ENCODE assay signal across 11 mouse cellular contexts in genomic region chr19:46899306-46899705, GRCm38 (mm10).
A peak's percentile ranks its signal among the peaks of the same experiment; 100 is the strongest.
DNase-seq lines count a peak whose midpoint lies in the region; ATAC-seq and TF ChIP-seq lines count a peak whose summit lies in the region.
"Had no signal": no experiment of that assay in that cellular context is flagged by ENCODE, and none has a peak within 500 bp of the region (broad histone marks: within the 10 kb centered on the region; RNA-seq: fewer than 3 reads in every experiment).

No protein-coding gene starts in this region.

- WGBS in kidney, embryonic 16.5 days, result 55% methylated on average over 5 of the region's 5 CpGs
- WGBS in lung, embryonic 14.5 days, result 35% methylated on average over 5 of the region's 5 CpGs

- peak; percentile 36 for DNase-seq in kidney, adult 11 months
- DNase-seq in Muller cell, postnatal 12 days (ENCODE audit: inconsistent ontology term), result peak; percentile 54
- DNase-seq in cerebellum, postnatal 25 days, result peak; percentile 52 to 55
- DNase-seq in lung, embryonic 14.5 days, result peak; percentile 13
- no peak for DNase-seq in embryo, embryonic 9.5 days (ENCODE audit: extremely low spot score)
- no peak for DNase-seq in thymus, postnatal 0 days (ENCODE audit: low spot score)
- no peak for DNase-seq in frontal cortex, postnatal 25 days (ENCODE audit: low spot score in 2 of 2)
- DNase-seq: gastrocnemius, postnatal 10 days; thymus, postnatal 36 days had no signal

- H3K4me3 ChIP-seq in kidney, embryonic 16.5 days (ENCODE audit: low read length), result no peak overlapping the region
- no peak overlapping the region for H3K4me3 ChIP-seq in lung, embryonic 14.5 days (ENCODE audit: low read depth, low read length)
- H3K4me3 ChIP-seq: limb, embryonic 12.5 days had no signal

- H3K4me2 ChIP-seq in kidney, embryonic 16.5 days (replicated peaks; ENCODE audit: low read depth, low read length), result no peak overlapping the region
- no peak overlapping the region for H3K4me2 ChIP-seq in lung, embryonic 14.5 days
- H3K4me2 ChIP-seq: limb, embryonic 12.5 days had no signal

- no peak overlapping the region for H3K9ac ChIP-seq in kidney, embryonic 16.5 days (replicated peaks; ENCODE audit: low read length)
- no peak overlapping the region for H3K9ac ChIP-seq in lung, embryonic 14.5 days
- H3K9ac ChIP-seq: limb, embryonic 12.5 days had no signal

- H3K27me3 ChIP-seq in kidney, embryonic 16.5 days (ENCODE audit: insufficient read depth, low read length), result no peaks in the 10 kb centered on the region
- no peaks in the 10 kb centered on the region for H3K27me3 ChIP-seq in lung, embryonic 14.5 days (ENCODE audit: insufficient read depth, low read length)
- H3K27me3 ChIP-seq: limb, embryonic 12.5 days had no signal

- H3K4me1 ChIP-seq in kidney, embryonic 16.5 days (ENCODE audit: insufficient read depth, low read length), result no peaks in the 10 kb centered on the region
- H3K4me1 ChIP-seq in lung, embryonic 14.5 days (ENCODE audit: insufficient read depth), result no peaks in the 10 kb centered on the region
- H3K4me1 ChIP-seq: limb, embryonic 12.5 days had no signal

- TF ChIP-seq CTCF in lung, embryonic 14.5 days (IDR thresholded peaks at IDR 0.05; ENCODE audit: low read depth), result no peak

- no peak for ATAC-seq in kidney, embryonic 16.5 days (ENCODE audit: low FRiP score, low TSS enrichment)
- no peak for ATAC-seq in lung, embryonic 14.5 days (ENCODE audit: insufficient read depth)

- peaks cover 23% of the 10 kb centered on the region for H3K36me3 ChIP-seq in kidney, embryonic 16.5 days (ENCODE audit: insufficient read depth, low read length)
- H3K36me3 ChIP-seq in lung, embryonic 14.5 days (ENCODE audit: insufficient read depth), result peaks cover 33% of the 10 kb centered on the region

- no peak overlapping the region for H3K27ac ChIP-seq in kidney, embryonic 16.5 days (ENCODE audit: low read length)
- H3K27ac ChIP-seq in lung, embryonic 14.5 days (ENCODE audit: low read depth), result no peak overlapping the region
- H3K27ac ChIP-seq: limb, embryonic 12.5 days had no signal

- H3K9me3 ChIP-seq in kidney, embryonic 16.5 days (ENCODE audit: low read length), result peaks cover 6% of the 10 kb centered on the region
- peaks cover 6% of the 10 kb centered on the region; the same call in 1 of the 2 replicates for H3K9me3 ChIP-seq in lung, embryonic 14.5 days (ENCODE audit: low read depth, low read length)

Comparison
In these comparisons a context has a peak if more than half of its experiments do, and no peak if none do; other contexts are left out.
1. DNase-seq: peak in kidney, adult 11 months (single experiment), Muller cell, postnatal 12 days (single experiment), cerebellum, postnatal 25 days (2 of 2) and lung, embryonic 14.5 days (single experiment); none in embryo, embryonic 9.5 days (single experiment), thymus, postnatal 0 days (single experiment) and frontal cortex, postnatal 25 days (0 of 2).